Mouse (Mus musculus): ENCODE measurements around the gene Mcoln1. TPM values are rescaled to one million over a fixed set of nuclear protein-coding genes. Genes with fewer than 3 reads are reported as not detected.

Mcoln1 gene
- total RNA-seq, 1 experiment: 48.6 TPM

- no peak within 1 kb of the TSS for H3K4me3 ChIP-seq (ENCODE audit: insufficient read depth in 1 of 2, low read depth in 1 of 2, low read length in 2 of 2, poor library complexity in 1 of 2, severe bottlenecking in 1 of 2)
- DNase-seq (ENCODE audit: low read depth, low spot score): no peak
- no peaks in the 10 kb centered on the region for H3K36me3 ChIP-seq (ENCODE audit: control insufficient read depth, insufficient read depth, low read length, poor library complexity, severe bottlenecking)
- H3K4me1 ChIP-seq (ENCODE audit: control insufficient read depth in 2 of 2, insufficient read depth in 2 of 2, low read length in 2 of 2, poor library complexity in 1 of 2): peaks cover 2 to 4% of the 10 kb centered on the region in 2 experiments; a peak in 2 of 4 replicates
- TF ChIP-seq MAFK (IDR thresholded peaks at IDR 0.05; ENCODE audit: insufficient read depth, low read depth, low read length): no peak
- no peak for TF ChIP-seq CHD2 (IDR thresholded peaks at IDR 0.05; ENCODE audit: low read depth, low read length)
- TF ChIP-seq ZNF384 (IDR thresholded peaks at IDR 0.05; ENCODE audit: low read depth, low read length): no peak
- TF ChIP-seq ZC3H11A (IDR thresholded peaks at IDR 0.05; ENCODE audit: borderline replicate concordance, low read depth, low read length): no peak
- TF ChIP-seq HCFC1 (IDR thresholded peaks at IDR 0.05; ENCODE audit: borderline replicate concordance, insufficient read depth, low read length): no peak
- in situ Hi-C loops (cut with MboI; ENCODE audit: low sequenced_read_pairs in 2 of 2, unreplicated experiment in 2 of 2): no loop called here
- no peak within 1 kb of the TSS for H3K27ac ChIP-seq (ENCODE audit: insufficient read depth, low read depth, low read length, poor library complexity, severe bottlenecking)
- H3K9me3 ChIP-seq (ENCODE audit: control insufficient read depth, insufficient read depth, low read depth, low read length): no peaks in the 10 kb centered on the region
- H3K9ac ChIP-seq (ENCODE audit: insufficient read depth, low read depth, low read length, poor library complexity, severe bottlenecking): no peak within 1 kb of the TSS
Observed at GRCm38 (mm10) chr8:3470562-3470961, 29.7 kb upstream of the Mcoln1 start, which contains the start of gene Tex45. Tex45 (plus strand) TSS chr8:3470862.

- Histone ChIP-seq H3K36me3 (ENCODE audit: control insufficient read depth, insufficient read depth, low read length, poor library complexity, severe bottlenecking) (no peaks in the 10 kb centered on the region), H3K9me3 (ENCODE audit: control insufficient read depth, insufficient read depth, low read depth, low read length) (no peaks in the 10 kb centered on the region), H3K9ac (ENCODE audit: insufficient read depth, low read depth, low read length, poor library complexity, severe bottlenecking) (peak overlapping the region; percentile 33; the same call in 1 of the 2 replicates), H3K27ac (ENCODE audit: insufficient read depth, low read depth, low read length, poor library complexity, severe bottlenecking) (no peak overlapping the region; the same call in 1 of the 2 replicates), H3K4me3 (ENCODE audit: insufficient read depth in 1 of 2, low read depth in 1 of 2, low read length in 2 of 2, poor library complexity in 1 of 2, severe bottlenecking in 1 of 2) (peak overlapping the region; percentile 31 to 61; a peak in 3 of 4 replicates), H3K4me1 (ENCODE audit: control insufficient read depth in 2 of 2, insufficient read depth in 2 of 2, low read length in 2 of 2, poor library complexity in 1 of 2) (peaks cover 0 to 5% of the 10 kb centered on the region in 2 experiments; a peak in 1 of 4 replicates)
- DNase-seq (ENCODE audit: low read depth, low spot score): no peak
- TF ChIP-seq HCFC1 (IDR thresholded peaks at IDR 0.05; ENCODE audit: borderline replicate concordance, insufficient read depth, low read length) (no peak), CHD2 (IDR thresholded peaks at IDR 0.05; ENCODE audit: low read depth, low read length) (no peak)
- in situ Hi-C loops (cut with MboI; ENCODE audit: low sequenced_read_pairs in 2 of 2, unreplicated experiment in 2 of 2): no loop called here
Observed at GRCm38 (mm10) chr8:3475715-3476429, 24.4 kb upstream of the Mcoln1 start.

- Histone ChIP-seq H3K36me3 (ENCODE audit: control insufficient read depth, insufficient read depth, low read length, poor library complexity, severe bottlenecking) (no peaks in the 10 kb centered on the region), H3K4me3 (ENCODE audit: insufficient read depth in 1 of 2, low read depth in 1 of 2, low read length in 2 of 2, poor library complexity in 1 of 2, severe bottlenecking in 1 of 2) (no peak overlapping the region), H3K4me1 (ENCODE audit: control insufficient read depth in 2 of 2, insufficient read depth in 2 of 2, low read length in 2 of 2, poor library complexity in 1 of 2) (peaks cover 2 to 6% of the 10 kb centered on the region in 2 experiments; a peak in 2 of 4 replicates), H3K9ac (ENCODE audit: insufficient read depth, low read depth, low read length, poor library complexity, severe bottlenecking) (no peak overlapping the region), H3K9me3 (ENCODE audit: control insufficient read depth, insufficient read depth, low read depth, low read length) (no peaks in the 10 kb centered on the region), H3K27ac (ENCODE audit: insufficient read depth, low read depth, low read length, poor library complexity, severe bottlenecking) (no peak overlapping the region)
- TF ChIP-seq ZC3H11A (IDR thresholded peaks at IDR 0.05; ENCODE audit: borderline replicate concordance, low read depth, low read length) (no peak), MAFK (IDR thresholded peaks at IDR 0.05; ENCODE audit: insufficient read depth, low read depth, low read length) (no peak), ZNF384 (IDR thresholded peaks at IDR 0.05; ENCODE audit: low read depth, low read length) (no peak), HCFC1 (IDR thresholded peaks at IDR 0.05; ENCODE audit: borderline replicate concordance, insufficient read depth, low read length) (no peak)
- in situ Hi-C loops (cut with MboI; ENCODE audit: low sequenced_read_pairs in 2 of 2, unreplicated experiment in 2 of 2): no loop called here
- DNase-seq (ENCODE audit: low read depth, low spot score): no peak
Observed at GRCm38 (mm10) chr8:3480221-3480785, 20.0 kb upstream of the Mcoln1 start.

GRCm38 (mm10) chr8:3481605-3482004 lies 18.7 kb upstream of the Mcoln1 start:
- TF ChIP-seq ZNF384 (IDR thresholded peaks at IDR 0.05; ENCODE audit: low read depth, low read length): no peak
- no peak for TF ChIP-seq MAFK (IDR thresholded peaks at IDR 0.05; ENCODE audit: insufficient read depth, low read depth, low read length)
- TF ChIP-seq HCFC1 (IDR thresholded peaks at IDR 0.05; ENCODE audit: borderline replicate concordance, insufficient read depth, low read length): no peak
- TF ChIP-seq ZC3H11A (IDR thresholded peaks at IDR 0.05; ENCODE audit: borderline replicate concordance, low read depth, low read length): no peak
- no peak for TF ChIP-seq CHD2 (IDR thresholded peaks at IDR 0.05; ENCODE audit: low read depth, low read length)
- no peak for DNase-seq (ENCODE audit: low read depth, low spot score)
- H3K4me1 ChIP-seq (ENCODE audit: control insufficient read depth in 2 of 2, insufficient read depth in 2 of 2, low read length in 2 of 2, poor library complexity in 1 of 2): peaks cover 2 to 3% of the 10 kb centered on the region in 2 experiments; a peak in 2 of 4 replicates
- no peaks in the 10 kb centered on the region for H3K9me3 ChIP-seq (ENCODE audit: control insufficient read depth, insufficient read depth, low read depth, low read length)
- no peaks in the 10 kb centered on the region for H3K36me3 ChIP-seq (ENCODE audit: control insufficient read depth, insufficient read depth, low read length, poor library complexity, severe bottlenecking)
- no peak overlapping the region for H3K9ac ChIP-seq (ENCODE audit: insufficient read depth, low read depth, low read length, poor library complexity, severe bottlenecking)
- no peak overlapping the region for H3K27ac ChIP-seq (ENCODE audit: insufficient read depth, low read depth, low read length, poor library complexity, severe bottlenecking)
- in situ Hi-C loops (cut with MboI; ENCODE audit: low sequenced_read_pairs in 2 of 2, unreplicated experiment in 2 of 2): no loop called here
- no peak overlapping the region for H3K4me3 ChIP-seq (ENCODE audit: insufficient read depth in 1 of 2, low read depth in 1 of 2, low read length in 2 of 2, poor library complexity in 1 of 2, severe bottlenecking in 1 of 2)
